Mouse (Mus musculus) left cerebral cortex, postnatal 36 days (tissue): ENCODE results near the gene Pim3. TPM values are rescaled to one million over a fixed set of nuclear protein-coding genes. Genes with fewer than 3 reads are reported as not detected.

ENCODE experiments used
- DNase-seq, 2 experiments: peaks; one replicate each; pipeline ENCODE4 v3.0.0; 2021 to 2022; ENCODE audit warnings: low spot score in 2 of 2, mixed read lengths in 1 of 2
- intact Hi-C: fragments of 180-260 bp; cut with DNase I; formaldehyde crosslinking; loops from one replicate; pipeline ENCODE4 v1.15.1; 2025
- total RNA-seq, 2 experiments: library from RNA; stranded (reverse); gene quantifications; 2 replicates each; pipeline ENCODE4 v1.2.3; 2021

Gene Pim3
- total RNA-seq, 2 experiments from 2014 or later: 35.0 to 51.0 TPM

GRCm38 (mm10) chr15:88854969-88855830 lies 6.8 kb upstream of the Pim3 start:
- no peak for DNase-seq
- intact Hi-C loops: no loop called here

GRCm38 (mm10) chr15:88855896-88856417 lies 6.0 kb upstream of the Pim3 start:
- intact Hi-C loops: no loop called here
- DNase-seq: no peak

- no peak for DNase-seq
- intact Hi-C loops: no loop called here
These were observed 5.4 kb upstream of the Pim3 start for GRCm38 (mm10) chr15:88856613-88857012.

- intact Hi-C loops: no loop called here
- DNase-seq: no peak
These were observed 4.6 kb upstream of the Pim3 start for GRCm38 (mm10) chr15:88857361-88857760.

- intact Hi-C loops: no loop called here
- DNase-seq: no peak
These were observed 3.8 kb upstream of the Pim3 start for GRCm38 (mm10) chr15:88858141-88858541.

GRCm38 (mm10) chr15:88858707-88859106 lies 3.3 kb upstream of the Pim3 start:
- no peak for DNase-seq
- intact Hi-C loops: no loop called here

GRCm38 (mm10) chr15:88859206-88859970 lies 2.6 kb upstream of the Pim3 start:
- intact Hi-C loops: no loop called here
- DNase-seq: no peak

DNA sequence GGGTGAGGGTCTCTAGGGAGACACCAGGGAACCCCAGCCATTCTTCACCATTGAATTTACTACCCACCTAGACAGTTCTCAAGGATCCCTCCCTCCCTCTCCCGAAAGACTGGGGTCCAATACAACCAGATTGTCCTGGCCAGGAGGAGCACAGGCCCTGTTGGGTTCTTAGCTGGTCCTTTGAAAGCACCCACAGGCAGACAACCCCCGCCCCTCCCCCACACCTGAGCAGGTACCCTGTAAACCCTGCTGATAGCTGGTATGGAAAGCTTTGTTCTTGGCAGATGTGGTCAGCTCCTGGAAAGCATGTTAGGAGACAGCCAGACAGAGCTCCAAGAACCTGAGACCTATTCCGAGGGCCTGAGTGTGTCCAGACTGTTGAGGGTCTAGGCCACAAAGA lies 1.2 kb upstream of the Pim3 start:
- no peak for DNase-seq
- intact Hi-C loops: loop anchor here (5.0 kb wide), 1 partner anchor 33 kb away; no protein-coding TSS in a partner anchor

- intact Hi-C loops: loop anchor here (2.0 to 5.0 kb wide), 2 partner anchors 24 to 36 kb away; no protein-coding TSS in a partner anchor
These were observed 1.1 kb downstream of the Pim3 start for GRCm38 (mm10) chr15:88862881-88863694.

GRCm38 (mm10) chr15:88863695-88864231 lies 1.8 kb downstream of the Pim3 start:
- intact Hi-C loops: loop anchor here (2.0 to 5.0 kb wide), 2 partner anchors 25 to 36 kb away; no protein-coding TSS in a partner anchor
- peak; percentile 84 to 92 for DNase-seq

More at GRCm38 (mm10) chr15:88862881-88863694, 1.1 kb downstream of the Pim3 start:
- peak; percentile 69 to 77 for DNase-seq

DNA sequence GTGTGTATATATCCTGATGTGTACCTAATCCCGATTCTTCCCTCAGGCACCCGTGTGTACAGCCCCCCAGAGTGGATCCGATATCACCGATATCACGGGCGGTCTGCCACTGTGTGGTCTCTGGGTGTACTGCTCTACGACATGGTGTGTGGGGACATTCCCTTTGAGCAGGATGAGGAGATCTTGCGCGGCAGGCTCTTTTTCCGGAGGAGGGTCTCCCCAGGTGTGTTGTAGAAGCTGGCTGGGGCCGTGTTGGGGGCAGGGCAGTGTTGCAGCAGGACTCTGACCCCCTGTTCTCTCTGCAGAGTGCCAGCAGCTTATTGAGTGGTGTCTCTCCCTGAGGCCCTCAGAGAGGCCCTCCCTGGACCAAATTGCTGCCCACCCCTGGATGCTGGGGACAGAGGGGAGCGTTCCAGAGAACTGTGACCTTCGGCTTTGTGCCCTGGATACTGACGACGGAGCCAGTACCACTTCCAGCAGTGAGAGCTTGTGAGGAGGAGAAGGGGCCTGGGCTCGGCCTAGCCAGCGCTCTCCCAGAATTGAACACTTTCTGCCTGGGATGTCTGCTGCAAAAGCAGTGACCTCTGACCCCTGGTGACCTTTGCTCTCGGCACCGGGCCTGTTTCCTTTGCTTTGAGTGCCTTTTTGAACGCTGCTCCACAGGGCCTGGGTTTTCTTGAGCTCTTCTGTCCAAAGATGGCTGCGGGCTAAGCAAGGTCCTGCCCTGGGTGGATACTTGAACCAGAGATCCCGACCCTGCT lies 2.5 kb downstream of the Pim3 start:
- no peak for DNase-seq
- intact Hi-C loops: loop anchor here (5.0 kb wide), 1 partner anchor 37 kb away; no protein-coding TSS in a partner anchor

DNA sequence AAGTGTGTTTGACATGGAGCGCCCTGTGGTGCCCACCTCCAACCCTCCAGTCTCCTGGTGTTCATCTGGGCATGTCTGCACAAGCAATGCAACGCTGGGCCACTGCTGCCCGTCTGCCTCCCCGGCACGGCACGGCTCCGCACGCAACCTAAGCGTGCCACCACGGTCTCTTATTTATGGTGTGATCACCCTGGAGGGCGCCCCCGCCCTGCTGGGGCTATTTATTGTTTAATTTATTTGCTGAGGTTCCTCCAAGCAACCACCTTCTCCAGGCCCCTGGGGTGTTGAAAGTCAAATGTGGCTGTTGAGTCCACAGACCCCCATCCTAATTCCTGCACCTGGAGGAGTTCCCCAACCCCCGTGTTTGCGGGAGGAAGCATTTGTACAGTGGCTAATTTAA lies 3.1 kb downstream of the Pim3 start:
- no peak for DNase-seq
- intact Hi-C loops: no loop called here

- no peak for DNase-seq
- intact Hi-C loops: no loop called here
These were observed 4.1 kb downstream of the Pim3 start for GRCm38 (mm10) chr15:88865888-88866695.

GRCm38 (mm10) chr15:88866934-88867356 lies 5.0 kb downstream of the Pim3 start:
- intact Hi-C loops: no loop called here
- no peak for DNase-seq

- intact Hi-C loops: no loop called here
- no peak for DNase-seq
These were observed 5.5 kb downstream of the Pim3 start for GRCm38 (mm10) chr15:88867368-88868023.

DNA sequence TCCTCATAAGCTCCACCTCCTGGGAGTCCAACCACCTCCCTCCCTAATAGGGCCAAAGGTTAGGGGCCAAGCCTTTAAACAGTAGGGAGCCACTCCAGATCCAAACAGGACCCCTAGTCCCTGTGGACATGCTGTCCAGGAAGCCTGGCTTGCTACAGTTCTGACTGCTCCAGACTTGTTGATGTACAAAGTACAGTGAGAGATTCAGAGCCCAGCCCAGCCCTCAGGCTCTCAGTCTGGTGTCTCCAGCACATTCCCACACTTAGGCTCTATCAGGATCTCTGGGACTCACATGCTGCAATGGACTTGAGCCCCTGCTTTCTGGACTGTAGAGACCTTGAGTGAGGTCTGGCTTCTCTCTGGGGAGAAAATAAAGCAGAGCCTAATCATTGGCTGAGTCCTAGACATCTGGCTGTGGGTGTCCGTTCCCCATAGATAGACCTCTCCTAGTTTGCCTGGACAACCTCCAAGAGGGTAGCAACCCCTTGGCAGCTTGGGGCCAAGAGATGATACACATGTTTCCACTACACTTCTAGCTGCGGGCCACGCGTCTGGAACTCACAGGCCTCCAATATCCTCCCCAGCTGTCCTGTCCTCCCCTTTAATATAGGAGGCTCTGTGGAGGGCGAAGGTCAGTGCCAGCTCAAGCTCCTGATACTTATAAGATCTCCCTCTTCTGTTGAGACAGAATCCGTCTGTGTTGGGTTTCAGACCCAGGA lies 6.2 kb downstream of the Pim3 start:
- no peak for DNase-seq
- intact Hi-C loops: no loop called here
